Mouse (Mus musculus) urinary bladder, postnatal 10 days (tissue): Measurements from ENCODE around the gene Gm3409.
"Not testable (repeated sequence)": the region's sequence is repeated elsewhere in the genome, so short reads cannot be mapped to it uniquely, and the experiment has no call there.

Source experiments
- DNase-seq: peaks from one replicate; pipeline ENCODE4 v3.0.0; 2022; ENCODE audit warnings: low spot score

Gene Gm3409

DNA sequence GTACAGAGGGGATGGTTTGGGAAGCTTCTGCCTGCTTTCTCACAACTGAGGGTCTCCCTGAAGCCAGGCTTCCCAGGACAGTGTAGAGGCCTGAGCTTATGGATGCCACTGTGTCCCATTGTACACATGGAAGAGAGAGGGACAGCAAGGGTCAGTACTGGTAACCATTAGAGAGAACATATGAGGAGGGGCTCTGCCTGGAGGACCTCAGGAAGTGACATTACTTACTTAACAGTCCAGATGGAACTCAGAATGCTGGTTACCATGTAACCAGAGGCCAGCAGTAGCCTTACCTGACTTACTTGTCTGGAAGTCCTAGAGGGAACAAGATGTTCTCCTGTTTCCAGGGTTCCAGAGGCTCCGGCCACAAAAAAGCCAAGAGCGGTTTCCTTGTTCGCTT lies at the start of gene Gm3409:
TSS of gene Gm3409 (plus strand) at position 301 of the 400 bp plus-strand sequence.
- DNase-seq, result not testable (repeated sequence)

DNA sequence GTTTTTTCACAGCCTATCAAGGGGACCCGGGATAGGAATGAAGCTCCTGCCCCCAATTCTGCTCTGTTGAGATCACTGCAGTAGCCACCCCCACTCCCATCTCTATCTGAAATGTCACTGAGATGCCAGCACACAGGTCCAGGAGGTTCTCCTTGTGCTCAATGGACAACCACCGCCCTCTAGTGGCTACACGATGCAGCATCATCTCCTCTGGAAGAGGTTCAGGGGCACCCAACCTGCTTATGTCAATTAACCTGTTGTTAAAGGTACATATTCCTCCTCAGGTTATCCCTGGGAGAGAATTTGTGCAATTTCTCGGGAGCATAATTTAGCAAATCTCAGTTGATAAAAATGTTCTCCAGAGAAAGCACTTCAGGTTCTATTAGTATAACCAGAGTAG lies 48.5 kb upstream of the Gm3409 start:
- DNase-seq, result not testable (repeated sequence)

DNA sequence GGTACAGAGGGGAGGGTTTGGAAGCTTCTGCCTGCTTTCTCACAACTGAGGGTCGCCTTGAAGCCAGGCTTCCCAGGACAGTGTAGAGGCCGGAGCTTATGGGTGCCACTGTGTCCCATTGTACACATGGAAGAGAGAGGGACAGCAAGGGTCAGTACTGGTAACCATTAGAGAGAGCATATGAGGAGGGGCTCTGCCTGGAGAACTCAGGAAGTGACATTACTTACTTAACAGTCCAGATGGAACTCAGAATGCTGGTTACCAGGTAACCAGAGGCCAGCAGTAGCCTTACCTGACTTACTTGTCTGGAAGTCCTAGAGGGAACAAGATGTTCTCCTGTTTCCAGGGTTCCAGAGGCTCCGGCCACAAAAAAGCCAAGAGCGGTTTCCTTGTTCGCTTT lies 46.4 kb upstream of the Gm3409 start, which contains the start of gene Gm6370:
TSS of gene Gm6370 (plus strand) at position 301 of the 400 bp plus-strand sequence.
- not testable (repeated sequence) for DNase-seq

DNA sequence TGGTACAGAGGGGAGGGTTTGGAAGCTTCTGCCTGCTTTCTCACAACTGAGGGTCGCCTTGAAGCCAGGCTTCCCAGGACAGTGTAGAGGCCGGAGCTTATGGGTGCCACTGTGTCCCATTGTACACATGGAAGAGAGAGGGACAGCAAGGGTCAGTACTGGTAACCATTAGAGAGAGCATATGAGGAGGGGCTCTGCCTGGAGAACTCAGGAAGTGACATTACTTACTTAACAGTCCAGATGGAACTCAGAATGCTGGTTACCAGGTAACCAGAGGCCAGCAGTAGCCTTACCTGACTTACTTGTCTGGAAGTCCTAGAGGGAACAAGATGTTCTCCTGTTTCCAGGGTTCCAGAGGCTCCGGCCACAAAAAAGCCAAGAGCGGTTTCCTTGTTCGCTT lies 35.3 kb upstream of the Gm3409 start, which contains the start of gene 4930449I24Rik:
TSS of gene 4930449I24Rik (plus strand) at position 301 of the 400 bp plus-strand sequence.
- not testable (repeated sequence) for DNase-seq

DNA sequence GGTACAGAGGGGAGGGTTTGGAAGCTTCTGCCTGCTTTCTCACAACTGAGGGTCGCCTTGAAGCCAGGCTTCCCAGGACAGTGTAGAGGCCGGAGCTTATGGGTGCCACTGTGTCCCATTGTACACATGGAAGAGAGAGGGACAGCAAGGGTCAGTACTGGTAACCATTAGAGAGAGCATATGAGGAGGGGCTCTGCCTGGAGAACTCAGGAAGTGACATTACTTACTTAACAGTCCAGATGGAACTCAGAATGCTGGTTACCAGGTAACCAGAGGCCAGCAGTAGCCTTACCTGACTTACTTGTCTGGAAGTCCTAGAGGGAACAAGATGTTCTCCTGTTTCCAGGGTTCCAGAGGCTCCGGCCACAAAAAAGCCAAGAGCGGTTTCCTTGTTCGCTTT lies 23.6 kb upstream of the Gm3409 start, which contains the start of gene Gm3402:
TSS of gene Gm3402 (plus strand) at position 301 of the 400 bp plus-strand sequence.
- DNase-seq, result not testable (repeated sequence)

DNA sequence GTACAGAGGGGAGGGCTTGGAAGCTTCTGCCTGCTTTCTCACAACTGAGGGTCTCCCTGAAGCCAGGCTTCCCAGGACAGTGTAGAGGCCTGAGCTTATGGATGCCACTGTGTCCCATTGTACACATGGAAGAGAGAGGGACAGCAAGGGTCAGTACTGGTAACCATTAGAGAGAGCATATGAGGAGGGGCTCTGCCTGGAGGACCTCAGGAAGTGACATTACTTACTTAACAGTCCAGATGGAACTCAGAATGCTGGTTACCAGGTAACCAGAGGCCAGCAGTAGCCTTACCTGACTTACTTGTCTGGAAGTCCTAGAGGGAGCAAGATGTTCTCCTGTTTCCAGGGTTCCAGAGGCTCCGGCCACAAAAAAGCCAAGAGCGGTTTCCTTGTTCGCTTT lies 11.9 kb upstream of the Gm3409 start, which contains the start of gene Gm3404:
TSS of gene Gm3404 (plus strand) at position 301 of the 400 bp plus-strand sequence.
- not testable (repeated sequence) for DNase-seq

DNA sequence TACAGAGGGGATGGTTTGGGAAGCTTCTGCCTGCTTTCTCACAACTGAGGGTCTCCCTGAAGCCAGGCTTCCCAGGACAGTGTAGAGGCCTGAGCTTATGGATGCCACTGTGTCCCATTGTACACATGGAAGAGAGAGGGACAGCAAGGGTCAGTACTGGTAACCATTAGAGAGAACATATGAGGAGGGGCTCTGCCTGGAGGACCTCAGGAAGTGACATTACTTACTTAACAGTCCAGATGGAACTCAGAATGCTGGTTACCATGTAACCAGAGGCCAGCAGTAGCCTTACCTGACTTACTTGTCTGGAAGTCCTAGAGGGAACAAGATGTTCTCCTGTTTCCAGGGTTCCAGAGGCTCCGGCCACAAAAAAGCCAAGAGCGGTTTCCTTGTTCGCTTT lies 18.4 kb downstream of the Gm3409 start, which contains the start of gene Gm3415:
TSS of gene Gm3415 (plus strand) at position 301 of the 400 bp plus-strand sequence.
- DNase-seq, result not testable (repeated sequence)

DNA sequence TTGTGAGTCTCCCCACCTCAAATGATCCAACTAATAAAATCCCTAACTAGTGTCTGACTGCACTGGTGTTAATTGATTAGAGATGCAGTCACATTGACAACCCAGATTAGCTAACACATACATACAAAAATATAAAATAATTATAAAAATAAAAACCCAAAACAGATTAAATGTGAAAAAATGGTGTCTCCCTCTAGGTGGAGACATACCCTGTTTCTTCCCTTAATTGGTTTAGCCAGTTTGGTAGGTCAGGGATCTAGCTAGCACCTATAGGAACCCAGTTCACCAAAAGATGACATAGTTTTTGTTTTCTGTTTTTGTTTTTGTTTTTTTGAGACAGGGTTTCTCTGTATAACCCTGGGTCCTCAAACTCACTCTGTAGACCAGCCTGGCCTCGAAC lies 26.8 kb downstream of the Gm3409 start:
- no peak for DNase-seq

DNA sequence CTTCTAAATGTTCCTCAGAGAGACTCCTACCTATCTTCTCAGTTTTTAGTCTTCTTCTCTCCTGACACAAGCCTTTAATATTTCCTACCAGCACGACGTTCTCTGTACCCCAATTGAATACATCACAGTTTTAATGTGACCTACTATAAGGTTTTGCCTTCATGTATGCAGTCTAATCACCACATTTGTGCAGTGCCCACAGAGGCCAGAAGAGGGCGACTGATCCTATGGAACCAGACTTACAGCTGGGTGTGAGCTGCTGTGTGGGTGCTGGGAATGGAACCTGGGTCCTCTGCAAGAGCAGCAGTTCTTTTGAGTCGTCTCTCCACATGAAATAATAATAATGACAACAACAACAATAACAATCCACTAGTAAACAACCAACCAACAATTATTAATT lies 29.6 kb downstream of the Gm3409 start:
- no peak for DNase-seq

DNA sequence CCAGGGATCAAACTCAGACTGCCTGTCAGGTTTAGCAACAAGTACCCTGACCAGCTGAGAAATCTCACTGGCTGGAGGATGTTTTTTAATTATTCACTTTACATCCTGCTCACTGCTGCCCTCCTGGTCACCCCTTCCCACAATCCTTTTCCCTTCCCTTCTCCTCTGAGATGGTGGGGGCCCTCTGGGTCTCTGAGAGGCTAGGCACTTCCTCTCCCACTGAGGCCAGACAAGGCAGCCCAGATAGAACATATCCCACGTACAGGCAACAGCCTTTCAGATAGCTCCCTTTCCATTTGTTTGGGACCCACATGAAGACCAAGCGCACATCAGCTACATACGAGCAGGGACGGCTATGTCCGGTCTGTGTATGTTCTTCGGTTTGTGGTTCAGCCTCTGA lies 32.7 kb downstream of the Gm3409 start:
- not testable (repeated sequence) for DNase-seq

DNA sequence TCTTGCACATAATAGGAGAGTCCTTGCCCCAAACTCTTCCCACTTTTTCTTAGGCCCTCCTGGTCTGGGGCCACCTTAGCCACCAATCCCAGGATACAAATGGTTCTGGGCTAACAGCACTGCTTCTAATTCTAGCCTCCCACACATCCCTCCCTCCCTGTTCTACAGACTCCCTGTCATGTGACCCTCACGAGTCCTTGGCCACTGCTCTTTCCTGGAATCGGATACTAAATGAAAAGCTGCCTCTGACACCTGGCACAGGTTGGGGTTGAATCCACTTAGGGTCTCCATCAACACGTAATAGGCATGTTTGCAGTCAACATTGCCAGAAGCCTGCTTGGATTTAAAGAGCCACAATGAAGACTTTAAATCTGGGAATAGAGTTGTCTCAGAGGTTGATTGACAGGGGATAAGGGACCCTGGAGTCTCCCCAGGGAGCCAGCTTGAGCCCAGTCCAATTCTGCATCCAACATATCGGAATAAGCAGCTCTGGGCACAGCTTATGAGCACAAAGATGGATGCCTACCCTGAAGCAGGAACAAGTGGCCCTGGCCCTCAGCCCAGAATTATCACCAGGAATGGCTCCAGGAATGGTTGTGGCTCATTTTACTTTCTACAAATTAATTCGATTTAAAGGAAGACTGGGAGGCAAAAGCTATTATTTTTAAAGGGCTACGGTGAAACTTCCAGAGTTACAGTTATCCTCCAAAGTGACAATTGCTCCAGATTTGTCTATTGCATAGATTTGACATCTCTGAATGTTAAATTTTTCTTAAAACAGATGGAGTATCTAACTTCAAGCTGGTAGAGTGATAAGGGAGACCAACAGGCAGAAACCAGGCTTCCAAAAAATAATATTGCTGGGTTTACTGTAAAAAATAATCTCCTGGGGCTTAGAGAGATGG lies 34.6 kb downstream of the Gm3409 start:
- DNase-seq, result not testable (repeated sequence)

DNA sequence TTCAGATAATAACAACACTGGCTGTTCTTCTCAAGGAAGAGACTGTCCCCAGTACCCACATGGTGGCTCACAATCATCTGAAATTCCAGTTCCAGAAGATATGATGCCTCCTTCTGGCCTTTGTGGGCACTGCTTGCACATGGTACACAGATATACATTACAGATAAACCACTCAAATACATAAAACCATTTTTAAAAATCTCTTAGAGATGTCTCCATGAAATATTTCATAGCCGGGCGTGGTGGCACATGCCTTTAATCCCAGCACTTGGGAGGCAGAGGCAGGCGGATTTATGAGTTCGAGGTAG lies 35.2 kb downstream of the Gm3409 start:
- DNase-seq, result not testable (repeated sequence)

DNA sequence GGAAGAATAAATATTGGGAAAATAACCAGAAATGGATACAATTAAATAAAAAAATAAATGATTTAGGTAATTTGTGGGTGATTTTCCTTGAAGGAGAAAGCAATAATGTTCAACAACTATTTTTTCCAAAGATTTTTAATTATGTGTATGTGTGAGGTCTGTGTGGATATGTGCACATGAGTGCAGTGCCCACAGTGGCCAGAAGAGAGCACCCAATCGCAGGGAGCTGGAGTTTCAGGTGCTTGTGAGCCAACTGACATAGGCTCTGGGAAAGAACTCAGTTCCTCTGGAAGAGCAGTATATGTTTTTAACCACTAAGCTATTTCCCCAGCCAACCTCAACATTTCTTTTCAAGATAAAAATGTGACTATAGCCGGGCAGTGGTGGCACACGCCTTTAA lies 39.2 kb downstream of the Gm3409 start:
- DNase-seq, result no peak

DNA sequence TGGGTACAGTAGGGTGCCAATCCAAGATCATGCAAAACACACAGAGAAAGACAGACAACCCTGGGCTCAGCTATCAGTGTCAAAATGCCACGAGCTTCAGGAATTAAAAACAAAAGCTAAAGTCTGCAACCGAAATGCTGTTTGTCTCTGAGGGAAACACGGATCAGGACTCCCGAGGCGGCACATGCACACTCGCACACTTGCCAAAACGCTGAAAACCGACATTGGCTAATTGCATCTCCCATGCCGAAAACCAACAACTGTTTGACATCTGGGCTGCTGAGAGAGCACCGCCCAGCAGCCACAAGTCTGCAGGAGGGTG lies 46.7 kb downstream of the Gm3409 start:
- no peak for DNase-seq

DNA sequence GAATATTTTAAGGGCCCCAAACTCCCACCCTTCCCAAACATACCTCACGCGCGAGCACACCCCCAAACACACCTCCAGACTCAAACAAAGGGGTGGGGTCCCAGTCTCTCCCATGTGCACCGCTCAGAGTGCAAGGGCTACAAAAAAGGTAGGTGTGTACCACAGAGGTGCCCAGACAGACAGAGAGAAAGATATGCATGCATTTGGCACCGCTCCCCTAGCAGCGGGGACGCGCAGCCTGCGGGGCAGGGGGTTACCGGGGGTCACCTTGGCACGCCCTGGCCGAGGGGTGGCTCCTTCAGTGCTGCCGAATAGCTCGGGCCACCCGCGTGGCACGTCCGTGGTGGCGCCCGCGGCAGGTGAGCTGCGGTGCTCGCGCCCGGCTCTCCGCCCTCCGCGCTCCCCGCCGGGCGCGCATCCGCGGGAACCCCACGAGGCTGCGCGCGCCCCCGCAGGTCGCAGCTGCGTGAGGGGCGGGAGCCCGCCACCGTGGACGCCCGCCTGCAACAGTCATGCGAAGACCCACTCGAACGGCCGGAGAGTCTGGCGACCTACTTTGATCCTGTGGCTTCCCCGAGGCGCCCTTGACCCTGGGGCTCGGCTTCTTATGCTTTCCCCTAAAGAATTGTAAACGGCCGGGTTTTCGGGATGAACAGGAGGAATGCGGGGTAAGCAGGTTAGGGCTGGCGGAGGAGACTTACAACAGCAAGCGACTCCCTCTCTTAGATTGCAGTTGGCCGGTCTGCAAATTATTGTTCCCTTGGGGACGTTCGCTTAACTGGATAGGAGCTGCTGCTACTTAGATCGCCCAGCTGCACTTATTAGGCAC lies 47.2 kb downstream of the Gm3409 start, which contains the start of gene Gpr12:
TSS of gene Gpr12 (minus strand) at position 762 of the 829 bp plus-strand sequence.
- DNase-seq, result no peak

DNA sequence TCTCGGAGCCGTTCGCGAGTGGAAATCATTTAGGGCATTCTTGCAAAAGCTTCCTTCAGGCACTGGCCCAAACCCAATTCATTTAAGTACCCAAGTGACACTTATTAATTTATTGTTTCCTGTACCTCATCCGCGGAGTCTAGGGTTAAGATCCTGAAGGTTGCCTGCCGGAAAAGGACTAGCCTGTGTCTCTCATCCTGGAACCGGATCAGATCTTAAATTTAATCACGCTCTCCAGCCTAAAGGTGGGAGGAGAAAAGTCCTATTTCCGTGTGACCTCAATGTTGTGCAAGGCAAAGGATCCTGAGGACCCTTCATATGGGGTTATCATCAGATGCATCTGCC lies 47.8 kb downstream of the Gm3409 start:
- DNase-seq, result no peak

DNA sequence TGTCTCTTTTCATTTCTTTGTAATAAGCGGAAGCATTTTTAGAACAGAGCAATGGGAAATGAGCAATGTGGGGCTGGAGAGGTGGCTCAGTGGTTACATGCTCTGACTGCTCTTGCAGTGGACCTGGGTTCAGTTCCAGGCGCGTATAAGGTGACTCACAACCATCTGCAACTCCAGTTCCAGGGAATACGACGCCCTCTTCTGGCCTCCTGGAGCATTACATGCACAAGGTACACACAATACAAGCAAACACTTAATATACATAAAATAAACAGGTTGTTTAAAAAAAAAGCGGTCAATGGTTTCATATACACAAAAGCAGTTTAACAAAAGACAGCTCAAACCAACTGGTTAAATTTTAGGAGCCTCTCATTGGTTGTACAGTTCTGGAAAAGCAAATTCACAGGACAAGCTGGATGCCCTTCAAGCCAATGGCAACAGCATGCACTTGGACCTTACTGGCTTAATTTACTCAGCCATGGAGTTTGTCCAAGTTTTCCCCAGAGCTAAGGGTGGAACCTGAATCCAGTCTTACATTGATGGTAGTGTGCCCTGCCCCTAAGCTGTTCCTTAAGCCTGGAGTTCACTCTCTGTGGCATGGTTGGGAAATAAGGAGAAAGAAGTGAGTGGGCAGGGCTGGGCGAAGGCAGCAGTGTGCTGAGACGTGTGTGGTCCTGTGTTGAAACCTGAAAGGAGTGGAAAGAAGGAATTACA lies 49.1 kb downstream of the Gm3409 start:
- no peak for DNase-seq
